Mouse (Mus musculus): Measurements from ENCODE around the gene Kcnf1. TPM values are rescaled to one million over a fixed set of nuclear protein-coding genes. Genes with fewer than 3 reads are reported as not detected.

The Kcnf1 gene
- 4.9 and 5.6 TPM in 2 replicates for polyA plus RNA-seq (2015; fragmentation: Nextera tagmentation; extraction: Ambion mirVana)

DNA sequence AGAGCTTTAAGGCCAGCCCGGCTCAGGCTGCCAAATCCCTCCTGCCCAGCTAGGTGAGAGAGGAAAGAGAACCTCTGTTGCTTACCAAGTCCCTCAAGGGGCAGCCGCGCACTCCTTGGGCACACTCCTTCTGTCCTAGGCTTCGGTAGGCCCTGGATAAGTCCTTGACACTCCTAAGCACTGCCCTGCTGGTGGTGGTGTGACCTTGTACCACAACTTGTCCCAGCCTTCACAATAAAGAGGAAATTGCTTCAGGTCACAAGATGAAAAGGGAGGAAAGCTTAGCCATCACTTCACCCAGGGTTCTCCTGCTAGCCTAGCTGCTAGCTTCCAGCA is at the start of gene Kcnf1:
Kcnf1 (minus strand) TSS at position 132 of the 336 bp plus-strand sequence.
- Histone ChIP-seq H3K27ac (ENCODE audit: low read depth, low read length) (peak within 1 kb of the TSS; percentile 79), H3K4me3 (ENCODE audit: low read length) (peak within 1 kb of the TSS; percentile 72), H3K27me3 (replicated peaks; ENCODE audit: control insufficient read depth, insufficient read depth, low read length) (peaks cover 11% of the 10 kb centered on the region), H3K9ac (ENCODE audit: low read depth, low read length) (peak within 1 kb of the TSS; percentile 82), H3K4me2 (ENCODE audit: low read length) (peak within 1 kb of the TSS; percentile 99), H3K4me1 (ENCODE audit: control insufficient read depth, insufficient read depth, low read depth, low read length) (peaks cover 8% of the 10 kb centered on the region; the same call in 1 of the 2 replicates), H3K36me3 (ENCODE audit: control insufficient read depth, insufficient read depth, low read length) (no peaks in the 10 kb centered on the region), H3K9me3 (ENCODE audit: control insufficient read depth, low read length) (no peaks in the 10 kb centered on the region)
- peak; percentile 40 for ATAC-seq
- WGBS: 23% methylated on average over 4 of the region's 4 CpGs

DNA sequence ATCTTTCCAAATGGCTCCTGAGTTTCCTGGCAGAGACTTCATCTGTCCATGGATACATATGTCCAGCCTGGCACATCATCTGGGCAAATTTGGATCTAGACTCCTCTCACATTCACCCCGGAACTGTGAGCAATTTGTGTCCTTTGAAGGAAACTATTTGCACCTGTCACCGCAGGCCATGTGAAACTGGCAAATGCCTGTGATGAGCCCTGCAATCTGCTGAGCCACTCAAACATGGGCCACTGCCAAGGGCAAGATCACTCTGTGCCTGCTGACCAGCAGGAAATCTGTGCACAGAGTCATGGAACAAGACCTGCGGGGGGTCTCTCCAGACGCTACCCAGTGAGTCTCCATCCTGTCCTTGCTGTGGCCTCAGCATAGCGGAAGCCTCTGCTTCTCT is 48.3 kb upstream of the Kcnf1 start:
- 61% methylated on average over 5 of the region's 5 CpGs for WGBS
- no peaks in the 10 kb centered on the region for H3K27me3 ChIP-seq (replicated peaks; ENCODE audit: control insufficient read depth, insufficient read depth, low read length)
- no peak overlapping the region for H3K27ac ChIP-seq (ENCODE audit: low read depth, low read length)
- peak; percentile 41 for ATAC-seq
- no peaks in the 10 kb centered on the region for H3K9me3 ChIP-seq (ENCODE audit: control insufficient read depth, low read length)
- no peaks in the 10 kb centered on the region for H3K36me3 ChIP-seq (ENCODE audit: control insufficient read depth, insufficient read depth, low read length)
- H3K4me3 ChIP-seq (ENCODE audit: low read length): no peak overlapping the region
- H3K4me2 ChIP-seq (ENCODE audit: low read length): no peak overlapping the region
- H3K4me1 ChIP-seq (ENCODE audit: control insufficient read depth, insufficient read depth, low read depth, low read length): no peaks in the 10 kb centered on the region
- no peak overlapping the region for H3K9ac ChIP-seq (ENCODE audit: low read depth, low read length)

DNA sequence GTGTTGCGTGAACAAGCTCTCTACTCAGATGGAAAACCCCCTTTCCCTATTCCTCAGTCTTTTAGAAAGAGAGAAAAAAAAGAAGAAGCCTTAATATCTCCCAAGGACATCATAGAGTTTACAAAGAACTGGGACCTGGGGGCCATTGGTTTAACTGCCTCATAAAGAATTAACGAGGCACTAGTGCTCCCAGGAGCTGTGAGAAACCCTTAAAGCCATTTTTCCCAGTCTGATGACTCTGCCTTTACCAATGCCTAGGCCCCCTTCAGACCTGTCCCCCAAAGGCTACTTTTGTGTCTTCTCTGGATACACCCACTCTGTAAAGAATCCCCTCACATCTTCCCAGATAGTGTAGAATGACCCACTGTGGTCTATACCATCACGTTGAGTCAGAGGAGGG is 46.4 kb upstream of the Kcnf1 start:
- Histone ChIP-seq H3K9ac (ENCODE audit: low read depth, low read length) (no peak overlapping the region), H3K4me2 (ENCODE audit: low read length) (no peak overlapping the region), H3K27ac (ENCODE audit: low read depth, low read length) (no peak overlapping the region), H3K9me3 (ENCODE audit: control insufficient read depth, low read length) (no peaks in the 10 kb centered on the region), H3K4me1 (ENCODE audit: control insufficient read depth, insufficient read depth, low read depth, low read length) (no peaks in the 10 kb centered on the region), H3K27me3 (replicated peaks; ENCODE audit: control insufficient read depth, insufficient read depth, low read length) (no peaks in the 10 kb centered on the region), H3K4me3 (ENCODE audit: low read length) (no peak overlapping the region), H3K36me3 (ENCODE audit: control insufficient read depth, insufficient read depth, low read length) (no peaks in the 10 kb centered on the region)
- 58% methylated on average over 3 of the region's 3 CpGs for WGBS
- peak; percentile 5; the same call in 1 of the 2 replicates for ATAC-seq

DNA sequence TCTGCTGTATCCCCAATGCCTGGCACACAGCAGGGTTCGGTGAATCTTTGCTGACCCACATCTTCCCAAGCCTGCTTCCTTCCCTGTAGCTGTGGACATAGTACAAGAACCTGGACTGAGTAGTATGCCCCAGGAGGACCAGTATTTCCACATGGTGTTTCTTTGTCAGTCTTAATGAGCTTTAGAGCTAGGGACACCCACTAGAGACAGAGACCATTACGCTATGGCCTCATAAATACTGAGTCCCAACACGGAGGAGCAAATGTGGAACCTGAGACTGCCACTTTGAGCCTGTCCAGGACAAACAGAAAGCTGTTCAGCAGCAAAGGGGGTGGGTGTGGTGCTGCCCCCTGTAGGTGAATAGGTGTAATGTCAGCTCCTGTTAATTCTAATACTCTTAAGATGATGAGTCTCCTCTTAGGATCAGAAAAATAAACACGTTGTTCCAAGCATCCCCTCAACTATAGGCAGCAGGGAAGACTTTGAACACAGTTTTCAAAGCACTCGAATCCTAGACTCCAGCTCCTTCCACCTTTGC is 45.3 kb upstream of the Kcnf1 start:
- 49% methylated on average over 5 of the region's 5 CpGs for WGBS
- no peak for ATAC-seq

DNA sequence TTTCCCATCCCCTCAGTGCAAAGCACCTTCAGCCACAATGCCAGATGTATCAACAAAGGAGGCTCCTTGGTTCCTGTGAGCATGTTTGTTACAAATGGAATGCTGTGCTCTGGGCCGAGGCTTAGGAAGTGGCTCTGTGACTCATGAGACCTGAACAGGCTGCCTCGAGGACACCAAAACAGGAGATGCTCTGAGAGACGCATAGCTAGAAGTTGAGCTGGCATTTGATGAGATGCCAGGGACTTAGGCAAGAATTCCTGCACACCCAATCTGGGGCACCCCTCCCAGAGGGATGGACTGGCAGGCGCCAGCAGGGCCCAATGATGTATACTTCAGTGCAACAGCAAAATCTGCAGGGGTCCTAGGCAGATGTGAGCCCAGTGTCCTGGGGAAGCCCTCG is 43.9 kb upstream of the Kcnf1 start:
- H3K27ac ChIP-seq (ENCODE audit: low read depth, low read length): no peak overlapping the region
- H3K9me3 ChIP-seq (ENCODE audit: control insufficient read depth, low read length): no peaks in the 10 kb centered on the region
- no peak overlapping the region for H3K9ac ChIP-seq (ENCODE audit: low read depth, low read length)
- 73% methylated on average over 5 of the region's 5 CpGs for WGBS
- H3K4me3 ChIP-seq (ENCODE audit: low read length): no peak overlapping the region
- H3K27me3 ChIP-seq (replicated peaks; ENCODE audit: control insufficient read depth, insufficient read depth, low read length): no peaks in the 10 kb centered on the region
- H3K36me3 ChIP-seq (ENCODE audit: control insufficient read depth, insufficient read depth, low read length): no peaks in the 10 kb centered on the region
- no peaks in the 10 kb centered on the region for H3K4me1 ChIP-seq (ENCODE audit: control insufficient read depth, insufficient read depth, low read depth, low read length)
- no peak overlapping the region for H3K4me2 ChIP-seq (ENCODE audit: low read length)
- no peak for ATAC-seq

More for the DNA sequence above, 45.3 kb upstream of the Kcnf1 start:
- no peak overlapping the region for H3K4me3 ChIP-seq (ENCODE audit: low read length)
- no peaks in the 10 kb centered on the region for H3K27me3 ChIP-seq (replicated peaks; ENCODE audit: control insufficient read depth, insufficient read depth, low read length)
- no peak overlapping the region for H3K27ac ChIP-seq (ENCODE audit: low read depth, low read length)
- H3K4me1 ChIP-seq (ENCODE audit: control insufficient read depth, insufficient read depth, low read depth, low read length): no peaks in the 10 kb centered on the region
- no peaks in the 10 kb centered on the region for H3K9me3 ChIP-seq (ENCODE audit: control insufficient read depth, low read length)
- H3K36me3 ChIP-seq (ENCODE audit: control insufficient read depth, insufficient read depth, low read length): no peaks in the 10 kb centered on the region
- no peak overlapping the region for H3K9ac ChIP-seq (ENCODE audit: low read depth, low read length)
- H3K4me2 ChIP-seq (ENCODE audit: low read length): no peak overlapping the region

DNA sequence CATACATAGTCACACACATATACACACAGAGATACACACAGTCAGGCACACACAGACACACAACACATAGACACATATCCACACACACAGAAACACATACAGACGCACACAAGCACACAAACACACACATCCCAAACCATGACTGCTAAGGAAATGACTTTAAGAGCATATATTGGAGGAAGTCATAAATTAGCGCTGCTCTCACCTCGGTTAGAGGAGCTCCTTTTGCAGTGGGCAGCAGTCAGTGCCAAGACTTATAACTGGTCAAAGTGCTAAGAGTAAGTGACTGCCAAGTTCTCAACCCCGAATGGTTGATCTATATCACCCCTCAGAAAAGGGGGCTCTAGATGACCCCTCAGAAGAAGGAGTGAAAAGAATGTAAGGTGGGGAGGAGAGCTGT is 42.4 kb upstream of the Kcnf1 start:
- Histone ChIP-seq H3K4me2 (ENCODE audit: low read length) (no peak overlapping the region), H3K4me3 (ENCODE audit: low read length) (no peak overlapping the region), H3K36me3 (ENCODE audit: control insufficient read depth, insufficient read depth, low read length) (no peaks in the 10 kb centered on the region), H3K27me3 (replicated peaks; ENCODE audit: control insufficient read depth, insufficient read depth, low read length) (no peaks in the 10 kb centered on the region), H3K4me1 (ENCODE audit: control insufficient read depth, insufficient read depth, low read depth, low read length) (no peaks in the 10 kb centered on the region), H3K27ac (ENCODE audit: low read depth, low read length) (no peak overlapping the region), H3K9me3 (ENCODE audit: control insufficient read depth, low read length) (no peaks in the 10 kb centered on the region), H3K9ac (ENCODE audit: low read depth, low read length) (no peak overlapping the region)
- 77% methylated on average over 4 of the region's 4 CpGs for WGBS
- no peak for ATAC-seq

DNA sequence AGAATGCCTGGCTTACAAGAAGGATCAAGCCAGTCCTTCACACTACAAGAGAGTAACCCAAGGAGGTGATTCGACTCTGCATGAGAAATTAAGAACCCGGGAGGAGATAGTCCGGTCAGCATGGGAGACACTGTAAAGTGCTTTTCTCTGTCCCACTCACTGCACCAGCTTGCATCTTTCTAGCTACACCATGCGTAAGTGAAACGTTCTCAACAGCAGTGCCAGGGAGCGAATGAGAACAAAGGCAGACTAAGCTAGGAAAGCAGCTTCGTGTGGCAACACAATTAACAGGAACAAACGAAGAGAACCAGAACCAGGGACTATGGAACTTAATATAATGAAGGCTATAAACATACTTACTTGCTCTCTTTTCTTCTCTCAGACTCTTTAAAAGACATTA is 41.7 kb upstream of the Kcnf1 start:
- no peaks in the 10 kb centered on the region for H3K9me3 ChIP-seq (ENCODE audit: control insufficient read depth, low read length)
- no peaks in the 10 kb centered on the region for H3K36me3 ChIP-seq (ENCODE audit: control insufficient read depth, insufficient read depth, low read length)
- no peak overlapping the region for H3K9ac ChIP-seq (ENCODE audit: low read depth, low read length)
- H3K27me3 ChIP-seq (replicated peaks; ENCODE audit: control insufficient read depth, insufficient read depth, low read length): no peaks in the 10 kb centered on the region
- no peak overlapping the region for H3K4me3 ChIP-seq (ENCODE audit: low read length)
- H3K4me2 ChIP-seq (ENCODE audit: low read length): no peak overlapping the region
- ATAC-seq: no peak
- H3K4me1 ChIP-seq (ENCODE audit: control insufficient read depth, insufficient read depth, low read depth, low read length): no peaks in the 10 kb centered on the region
- no peak overlapping the region for H3K27ac ChIP-seq (ENCODE audit: low read depth, low read length)
- WGBS: 53% methylated on average over 8 of the region's 8 CpGs

DNA sequence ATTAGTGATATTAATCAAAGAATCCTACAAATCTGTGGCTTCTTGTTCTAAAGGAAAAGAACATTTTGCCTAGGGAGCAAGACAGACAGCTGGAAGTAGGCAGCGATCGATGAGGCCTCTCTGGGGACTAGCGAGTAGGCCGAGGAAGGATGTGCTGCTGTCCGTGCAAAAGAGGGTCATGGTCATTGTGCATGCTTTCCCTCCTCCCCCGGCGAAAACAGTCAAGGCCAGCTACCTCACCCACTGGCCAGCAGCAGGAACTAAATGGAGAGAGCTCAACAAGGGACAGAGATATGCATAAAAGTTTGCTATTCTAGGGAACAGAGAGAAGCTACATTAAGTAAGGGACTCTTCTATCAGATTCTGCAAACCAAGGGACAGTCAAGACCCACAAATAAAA is 39.1 kb upstream of the Kcnf1 start:
- Histone ChIP-seq H3K9me3 (ENCODE audit: control insufficient read depth, low read length) (no peaks in the 10 kb centered on the region), H3K4me3 (ENCODE audit: low read length) (no peak overlapping the region), H3K4me2 (ENCODE audit: low read length) (no peak overlapping the region), H3K36me3 (ENCODE audit: control insufficient read depth, insufficient read depth, low read length) (no peaks in the 10 kb centered on the region), H3K9ac (ENCODE audit: low read depth, low read length) (no peak overlapping the region), H3K4me1 (ENCODE audit: control insufficient read depth, insufficient read depth, low read depth, low read length) (no peaks in the 10 kb centered on the region), H3K27ac (ENCODE audit: low read depth, low read length) (no peak overlapping the region), H3K27me3 (replicated peaks; ENCODE audit: control insufficient read depth, insufficient read depth, low read length) (no peaks in the 10 kb centered on the region)
- ATAC-seq: no peak
- 88% methylated on average over 7 of the region's 7 CpGs for WGBS

DNA sequence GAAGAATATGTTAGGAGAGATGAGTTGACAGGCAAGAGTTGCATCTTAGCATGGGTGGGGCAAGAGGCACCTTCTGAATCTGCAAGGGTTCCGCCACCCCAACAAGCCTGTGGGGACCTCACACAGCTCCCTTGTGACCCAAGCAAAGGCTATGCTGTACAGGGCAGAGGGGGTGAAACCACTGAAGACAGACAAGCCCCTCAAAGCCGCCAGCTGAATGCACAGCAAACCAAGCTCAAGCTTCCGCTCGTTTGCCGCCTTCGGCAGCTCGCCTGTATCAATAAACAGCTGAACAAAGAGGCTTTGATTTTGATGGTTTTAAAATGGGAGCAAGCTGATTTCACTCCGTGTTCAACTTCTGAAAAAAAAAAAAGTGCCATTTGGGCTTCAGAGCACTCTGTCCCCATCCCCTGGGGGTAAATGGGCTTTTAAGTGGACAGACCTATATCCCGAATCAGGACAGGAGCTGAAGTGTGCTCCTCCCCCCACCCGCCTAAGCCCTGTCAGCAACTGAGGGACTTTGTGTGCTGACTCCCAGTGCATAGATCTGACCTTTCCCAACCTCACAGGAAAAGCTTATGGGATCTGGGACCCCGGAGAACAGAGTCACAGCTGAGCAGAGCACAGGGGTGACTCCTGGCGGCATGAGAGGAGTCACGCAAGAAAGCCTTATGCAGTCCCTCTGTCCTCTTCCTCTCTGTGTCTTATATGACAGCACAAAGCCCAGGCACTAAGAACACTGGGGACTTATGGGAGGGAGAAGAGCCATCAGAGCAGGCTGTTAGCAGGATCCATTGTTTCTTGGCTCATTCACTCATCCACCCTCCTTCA is 26.0 kb upstream of the Kcnf1 start:
- ATAC-seq: no peak
- H3K9me3 ChIP-seq (ENCODE audit: control insufficient read depth, low read length): no peaks in the 10 kb centered on the region
- no peaks in the 10 kb centered on the region for H3K36me3 ChIP-seq (ENCODE audit: control insufficient read depth, insufficient read depth, low read length)
- no peaks in the 10 kb centered on the region for H3K27me3 ChIP-seq (replicated peaks; ENCODE audit: control insufficient read depth, insufficient read depth, low read length)
- no peak overlapping the region; the same call in 1 of the 2 replicates for H3K4me2 ChIP-seq (ENCODE audit: low read length)
- H3K9ac ChIP-seq (ENCODE audit: low read depth, low read length): no peak overlapping the region
- H3K4me1 ChIP-seq (ENCODE audit: control insufficient read depth, insufficient read depth, low read depth, low read length): no peaks in the 10 kb centered on the region
- WGBS: 45% methylated on average over 13 of the region's 13 CpGs
- no peak overlapping the region for H3K4me3 ChIP-seq (ENCODE audit: low read length)
- no peak overlapping the region for H3K27ac ChIP-seq (ENCODE audit: low read depth, low read length)

Data from hindbrain, embryonic 16.5 days (tissue).